Mouse (Mus musculus) G1E (cell line): ENCODE measurements around the gene Il23a.

Experiments used
- CTCF ChIP-seq: IDR thresholded peaks from 2 replicates; pipeline ENCODE4 v1.5.1; 2012; ENCODE audit warnings: low read depth, low read length, inconsistent platforms, mixed read lengths
- GATA1 ChIP-seq: IDR thresholded peaks from 2 replicates; pipeline ENCODE4 v1.6.1; 2012; ENCODE audit warnings: borderline replicate concordance, low read length, inconsistent platforms, mixed read lengths
- GATA2 ChIP-seq: IDR thresholded peaks from 2 replicates; pipeline ENCODE4 v1.6.1; 2012; ENCODE audit warnings: low read depth, low read length, inconsistent platforms, borderline replicate concordance
- POLR2AphosphoS5 ChIP-seq: IDR thresholded peaks from 2 replicates; pipeline ENCODE4 v1.6.1; 2012; ENCODE audit warnings: low read depth, low read length, inconsistent platforms; ENCODE audit not compliant: insufficient replicate concordance
- TAL1 ChIP-seq: conservative IDR thresholded peaks from 2 replicates; pipeline ENCODE4 v1.6.1; 2012; ENCODE audit warnings: low read depth, low read length, inconsistent platforms, mixed read lengths

DNA sequence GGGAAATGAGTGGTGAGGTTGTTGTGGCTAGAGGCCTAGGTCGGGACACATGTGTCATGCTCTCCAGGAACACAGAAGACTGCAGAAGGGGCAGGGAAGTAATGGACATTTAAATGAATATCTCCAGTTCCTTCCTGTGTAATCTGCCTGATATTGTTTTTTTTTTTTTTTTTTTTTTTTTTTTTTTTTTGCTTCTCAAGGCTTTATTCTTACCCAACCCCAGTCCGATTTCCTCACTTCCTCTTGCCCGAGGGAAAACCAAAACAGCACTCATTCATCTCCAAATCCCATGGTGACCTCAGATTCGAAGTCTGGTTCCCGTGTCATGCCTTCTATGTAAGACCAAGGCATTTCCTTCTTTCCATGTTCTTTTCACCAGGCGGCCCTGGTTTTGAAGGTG is 309 bp downstream of the Il23a start:
- TF ChIP-seq CTCF (no peak), GATA2 (no peak), POLR2AphosphoS5 (no peak), TAL1 (no peak), GATA1 (no peak)
